Mouse (Mus musculus) midbrain, embryonic 14.5 days (tissue): Measurements from ENCODE around the gene Dtx3. TPM values are rescaled to one million over a fixed set of nuclear protein-coding genes. Genes with fewer than 3 reads are reported as not detected.

Experiments used
- ATAC-seq: fragments of 200-750 bp; cut with Nextera tagmentation; 2 replicates; pipeline ENCODE4 v1.8.0; 2017; ENCODE audit warnings: moderate number of reproducible peaks, moderate library complexity; ENCODE audit not compliant: low FRiP score, low TSS enrichment
- DNase-seq: peaks from one replicate; pipeline ENCODE4 v3.0.0-alpha.2; 2015
- H3K27ac ChIP-seq: fragments of 300-500 bp; sonication (generic); replicated peaks from 2 replicates; pipeline ENCODE4 v1.5.1; 2014; ENCODE audit warnings: mild to moderate bottlenecking, low read depth, low read length, moderate library complexity
- H3K27me3 ChIP-seq: fragments of 300-500 bp; sonication (generic); 2 replicates; pipeline ENCODE4 v1.6.1; 2014; ENCODE audit warnings: low read length, control low read depth, mixed read lengths; ENCODE audit not compliant: control insufficient read depth, insufficient read depth
- H3K36me3 ChIP-seq: fragments of 300-500 bp; sonication (generic); 2 replicates; pipeline ENCODE4 v1.6.1; 2014; ENCODE audit warnings: low read length, control low read depth; ENCODE audit not compliant: control insufficient read depth, insufficient read depth
- H3K4me1 ChIP-seq: fragments of 300-500 bp; sonication (generic); 2 replicates; pipeline ENCODE4 v1.6.1; 2014; ENCODE audit warnings: mild to moderate bottlenecking, antibody characterized with exemption, low read length, control low read depth; ENCODE audit not compliant: control insufficient read depth, insufficient read depth
- H3K4me2 ChIP-seq: fragments of 300-500 bp; sonication (generic); 2 replicates; pipeline ENCODE4 v1.6.1; 2014; ENCODE audit warnings: mild to moderate bottlenecking, low read length, moderate library complexity
- H3K4me3 ChIP-seq: fragments of 300-500 bp; sonication (generic); replicated peaks from 2 replicates; pipeline ENCODE4 v1.5.1; 2014; ENCODE audit warnings: low read depth, low read length
- H3K9ac ChIP-seq: fragments of 300-500 bp; sonication (generic); replicated peaks from 2 replicates; pipeline ENCODE4 v1.6.1; 2014; ENCODE audit warnings: mild to moderate bottlenecking, low read length, moderate library complexity
- H3K9me3 ChIP-seq: fragments of 300-500 bp; sonication (generic); 2 replicates; pipeline ENCODE4 v1.6.1; 2016; ENCODE audit warnings: low read length, control low read depth, mixed read lengths; ENCODE audit not compliant: control insufficient read depth
- WGBS: fragments of 180-500 bp; shearing (Covaris S2); extraction: QIAGEN DNeasy Blood & Tissue Kit; methylation state at CpG from one replicate; pipeline ENCODE4 v1.1.7; 2014; 5-methylcytosine and 5-hydroxymethylcytosine counted together
- polyA plus RNA-seq: library from polyadenylated mRNA; unstranded; fragments of >200 nt; fragmentation: Nextera tagmentation; extraction: Ambion mirVana; gene quantifications from 2 replicates; pipeline ENCODE4 v1.2.1, GENCODE M21; 2014

Dtx3 gene
- polyA plus RNA-seq, 1 experiment from 2014 or later, result 244 TPM

- Histone ChIP-seq H3K4me3 (no peak overlapping the region), H3K27ac (no peak overlapping the region), H3K4me1 (no peaks in the 10 kb centered on the region), H3K36me3 (peaks cover 53% of the 10 kb centered on the region), H3K4me2 (no peak overlapping the region), H3K9ac (no peak overlapping the region), H3K9me3 (no peaks in the 10 kb centered on the region), H3K27me3 (no peaks in the 10 kb centered on the region)
- WGBS, result 75% methylated on average over 8 of the region's 8 CpGs
- DNase-seq (peak; percentile 30), ATAC-seq (no peak)
Observed at GRCm38 (mm10) chr10:127226318-127226895, 30.9 kb upstream of the Dtx3 start.

- 26% methylated on average over 10 of the region's 10 CpGs for WGBS
- DNase-seq, result no peak
- ATAC-seq, result no peak
Observed at GRCm38 (mm10) chr10:127225732-127226131, 30.2 kb upstream of the Dtx3 start.

GRCm38 (mm10) chr10:127225213-127225612 is 29.7 kb upstream of the Dtx3 start:
- WGBS, result 23% methylated on average over 6 of the region's 6 CpGs

More at GRCm38 (mm10) chr10:127225732-127226131, 30.2 kb upstream of the Dtx3 start:
- no peaks in the 10 kb centered on the region for H3K9me3 ChIP-seq
- H3K4me3 ChIP-seq, result no peak overlapping the region
- no peak overlapping the region for H3K4me2 ChIP-seq
- no peak overlapping the region for H3K27ac ChIP-seq
- H3K36me3 ChIP-seq, result peaks cover 47% of the 10 kb centered on the region
- H3K9ac ChIP-seq, result no peak overlapping the region
- H3K4me1 ChIP-seq, result no peaks in the 10 kb centered on the region
- no peaks in the 10 kb centered on the region for H3K27me3 ChIP-seq

GRCm38 (mm10) chr10:127218339-127218738 is 22.8 kb upstream of the Dtx3 start:
- no peaks in the 10 kb centered on the region for H3K4me1 ChIP-seq
- no peaks in the 10 kb centered on the region for H3K36me3 ChIP-seq
- DNase-seq (no peak), ATAC-seq (no peak)
- H3K9me3 ChIP-seq, result no peaks in the 10 kb centered on the region
- no peak overlapping the region for H3K27ac ChIP-seq
- no peak overlapping the region for H3K9ac ChIP-seq
- no peak overlapping the region for H3K4me3 ChIP-seq
- H3K27me3 ChIP-seq, result no peaks in the 10 kb centered on the region
- WGBS, result 90% methylated on average over 2 of the region's 2 CpGs
- H3K4me2 ChIP-seq, result no peak overlapping the region

More at GRCm38 (mm10) chr10:127225213-127225612, 29.7 kb upstream of the Dtx3 start:
- DNase-seq, result no peak
- no peak overlapping the region for H3K27ac ChIP-seq
- H3K4me1 ChIP-seq, result no peaks in the 10 kb centered on the region
- peaks cover 42% of the 10 kb centered on the region for H3K36me3 ChIP-seq
- ATAC-seq, result no peak
- H3K4me2 ChIP-seq, result no peak overlapping the region
- H3K27me3 ChIP-seq, result no peaks in the 10 kb centered on the region
- H3K9ac ChIP-seq, result no peak overlapping the region
- no peak overlapping the region for H3K4me3 ChIP-seq
- no peaks in the 10 kb centered on the region for H3K9me3 ChIP-seq

GRCm38 (mm10) chr10:127217177-127217576 is 21.6 kb upstream of the Dtx3 start:
- no peak overlapping the region for H3K27ac ChIP-seq
- H3K9ac ChIP-seq, result no peak overlapping the region
- no peaks in the 10 kb centered on the region for H3K9me3 ChIP-seq
- H3K4me2 ChIP-seq, result no peak overlapping the region
- ATAC-seq, result no peak
- H3K4me3 ChIP-seq, result no peak overlapping the region
- no peaks in the 10 kb centered on the region for H3K36me3 ChIP-seq
- no peaks in the 10 kb centered on the region for H3K4me1 ChIP-seq
- no peaks in the 10 kb centered on the region for H3K27me3 ChIP-seq
- no peak for DNase-seq

GRCm38 (mm10) chr10:127216456-127216855 is 20.9 kb upstream of the Dtx3 start:
- no peak overlapping the region for H3K4me2 ChIP-seq
- no peak overlapping the region for H3K4me3 ChIP-seq
- no peak for DNase-seq
- no peak for ATAC-seq
- no peaks in the 10 kb centered on the region for H3K9me3 ChIP-seq
- WGBS, result 93% methylated on average over 11 of the region's 11 CpGs
- H3K27ac ChIP-seq, result no peak overlapping the region
- no peaks in the 10 kb centered on the region for H3K27me3 ChIP-seq
- H3K4me1 ChIP-seq, result no peaks in the 10 kb centered on the region
- H3K36me3 ChIP-seq, result no peaks in the 10 kb centered on the region
- no peak overlapping the region for H3K9ac ChIP-seq

- Histone ChIP-seq H3K27ac (no peak overlapping the region), H3K9ac (no peak overlapping the region), H3K4me3 (no peak overlapping the region), H3K4me2 (no peak overlapping the region), H3K27me3 (no peaks in the 10 kb centered on the region), H3K4me1 (peaks cover 10% of the 10 kb centered on the region), H3K36me3 (no peaks in the 10 kb centered on the region), H3K9me3 (no peaks in the 10 kb centered on the region)
- ATAC-seq, result no peak
- WGBS, result 70% methylated on average over 1 of the region's 1 CpGs
- DNase-seq, result no peak
Observed at GRCm38 (mm10) chr10:127214422-127214803, 18.9 kb upstream of the Dtx3 start.

GRCm38 (mm10) chr10:127213704-127214421 is 18.3 kb upstream of the Dtx3 start:
- peaks cover 10% of the 10 kb centered on the region for H3K4me1 ChIP-seq
- H3K27ac ChIP-seq, result no peak overlapping the region
- no peaks in the 10 kb centered on the region for H3K27me3 ChIP-seq
- H3K36me3 ChIP-seq, result no peaks in the 10 kb centered on the region
- H3K4me2 ChIP-seq, result no peak overlapping the region
- ATAC-seq, result no peak
- no peak overlapping the region for H3K9ac ChIP-seq
- 86% methylated on average over 13 of the region's 13 CpGs for WGBS
- DNase-seq, result no peak
- H3K4me3 ChIP-seq, result no peak overlapping the region
- no peaks in the 10 kb centered on the region for H3K9me3 ChIP-seq

- 91% methylated on average over 8 of the region's 8 CpGs for WGBS
- H3K36me3 ChIP-seq, result peaks cover 4% of the 10 kb centered on the region; the same call in 1 of the 2 replicates
- DNase-seq, result no peak
- ATAC-seq, result no peak
- no peaks in the 10 kb centered on the region for H3K9me3 ChIP-seq
- H3K4me3 ChIP-seq, result no peak overlapping the region
- H3K9ac ChIP-seq, result no peak overlapping the region
- H3K27me3 ChIP-seq, result no peaks in the 10 kb centered on the region
- peaks cover 10% of the 10 kb centered on the region for H3K4me1 ChIP-seq
- no peak overlapping the region for H3K27ac ChIP-seq
- H3K4me2 ChIP-seq, result no peak overlapping the region
Observed at GRCm38 (mm10) chr10:127213272-127213671, 17.7 kb upstream of the Dtx3 start.
